Mouse (Mus musculus): ENCODE results near the gene Tmem131l. TPM values are rescaled to one million over a fixed set of nuclear protein-coding genes. Genes with fewer than 3 reads are reported as not detected.

The Tmem131l gene
- polyA plus RNA-seq, 1 experiment from 2014 or later, result 9.6 TPM

DNA sequence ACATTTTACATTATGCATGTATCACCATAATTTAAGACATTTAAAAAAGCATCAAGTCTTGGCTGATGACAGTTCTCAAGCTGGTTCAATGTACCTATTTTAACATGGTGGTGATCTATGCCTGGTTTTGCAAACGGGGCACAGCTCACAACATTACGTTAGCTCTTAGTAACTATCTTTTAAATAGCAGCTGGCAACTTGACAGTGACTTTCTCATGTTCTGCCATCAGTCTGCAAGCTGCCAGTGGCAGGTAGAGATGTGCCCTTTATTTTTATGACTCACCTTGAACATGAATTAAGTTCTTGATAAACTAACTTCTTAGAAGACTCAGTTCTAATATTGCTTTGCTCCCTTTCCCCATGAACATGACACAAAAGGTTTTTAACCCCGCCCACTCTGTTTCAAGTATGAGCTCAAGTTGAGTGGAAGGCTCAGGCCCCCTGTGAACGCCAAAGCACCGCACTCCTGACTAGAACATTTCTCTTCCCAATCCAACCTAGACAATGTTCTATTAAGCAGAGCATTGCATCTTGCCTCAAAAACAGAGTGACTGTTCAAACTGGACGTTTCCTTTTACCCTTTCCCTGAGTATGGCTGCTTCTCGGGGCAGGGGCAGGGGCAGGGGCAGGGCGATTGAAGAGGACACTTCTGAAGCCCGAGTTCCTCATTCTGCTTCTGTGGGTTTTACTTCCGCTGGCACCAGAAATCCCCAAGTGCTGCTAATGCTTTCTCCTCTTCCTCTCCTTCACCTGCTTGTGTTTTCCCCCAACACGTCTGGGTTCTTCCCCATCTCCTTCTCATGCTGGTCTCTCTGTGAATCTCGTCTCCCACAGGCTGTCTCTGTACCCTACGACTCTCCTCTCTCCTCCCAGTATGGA lies 29.1 kb upstream of the Tmem131l start:
- H3K4me3 ChIP-seq (ENCODE audit: low read depth, low read length), result no peak overlapping the region
- H3K9ac ChIP-seq (ENCODE audit: low read depth, low read length), result no peak overlapping the region
- H3K36me3 ChIP-seq (ENCODE audit: control insufficient read depth, insufficient read depth), result no peaks in the 10 kb centered on the region
- TF ChIP-seq CTCF (IDR thresholded peaks at IDR 0.05; ENCODE audit: low read depth), result no peak
- H3K4me1 ChIP-seq (replicated peaks; ENCODE audit: control insufficient read depth, insufficient read depth, low read length), result no peaks in the 10 kb centered on the region
- no peaks in the 10 kb centered on the region for H3K9me3 ChIP-seq (ENCODE audit: control insufficient read depth)
- no peak overlapping the region for H3K27ac ChIP-seq (ENCODE audit: low read depth, low read length)
- H3K27me3 ChIP-seq (replicated peaks; ENCODE audit: control insufficient read depth, insufficient read depth, low read length), result no peaks in the 10 kb centered on the region
- 83% methylated on average over 13 of the region's 13 CpGs for WGBS
- ATAC-seq, result no peak
- H3K4me2 ChIP-seq (replicated peaks; ENCODE audit: low read depth), result no peak overlapping the region

- Histone ChIP-seq H3K4me3 (ENCODE audit: low read depth, low read length) (no peak overlapping the region), H3K9ac (ENCODE audit: low read depth, low read length) (no peak overlapping the region), H3K4me2 (replicated peaks; ENCODE audit: low read depth) (no peak overlapping the region), H3K36me3 (ENCODE audit: control insufficient read depth, insufficient read depth) (no peaks in the 10 kb centered on the region), H3K27me3 (replicated peaks; ENCODE audit: control insufficient read depth, insufficient read depth, low read length) (no peaks in the 10 kb centered on the region), H3K27ac (ENCODE audit: low read depth, low read length) (no peak overlapping the region), H3K9me3 (ENCODE audit: control insufficient read depth) (no peaks in the 10 kb centered on the region), H3K4me1 (replicated peaks; ENCODE audit: control insufficient read depth, insufficient read depth, low read length) (no peaks in the 10 kb centered on the region)
- WGBS, result 70% methylated on average over 4 of the region's 4 CpGs
- ATAC-seq, result no peak
- TF ChIP-seq CTCF (IDR thresholded peaks at IDR 0.05; ENCODE audit: low read depth), result no peak
Measured at GRCm38 (mm10) chr3:84065825-84066224, 25.9 kb upstream of the Tmem131l start.

DNA sequence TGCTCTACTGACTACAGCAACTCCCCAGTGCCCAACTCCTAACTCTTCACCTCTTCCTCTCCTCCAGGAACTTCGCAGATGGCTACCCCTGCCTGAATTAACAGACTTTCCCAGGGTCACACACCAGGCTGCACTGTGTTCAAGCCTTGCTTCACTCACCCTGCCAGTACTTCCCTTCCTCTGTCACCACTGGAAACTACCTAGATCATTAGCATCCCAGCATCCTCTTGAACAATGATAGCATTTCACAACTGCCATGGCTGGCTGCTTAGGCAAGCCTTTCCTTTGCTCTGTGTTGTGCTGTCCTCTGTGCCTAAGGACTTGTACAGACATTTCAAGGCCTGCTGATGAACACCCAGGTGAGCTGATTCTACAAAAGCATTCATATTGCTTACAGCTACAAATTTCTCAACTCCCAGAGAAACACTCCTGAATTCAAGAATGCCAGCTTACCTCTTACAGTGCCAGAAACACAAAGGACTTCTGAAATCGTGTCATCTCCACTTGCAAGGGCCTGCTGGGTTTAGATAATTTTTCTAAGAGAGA lies 23.5 kb upstream of the Tmem131l start:
- H3K27ac ChIP-seq (ENCODE audit: low read depth, low read length), result no peak overlapping the region
- no peak overlapping the region for H3K4me3 ChIP-seq (ENCODE audit: low read depth, low read length)
- H3K27me3 ChIP-seq (replicated peaks; ENCODE audit: control insufficient read depth, insufficient read depth, low read length), result no peaks in the 10 kb centered on the region
- H3K9me3 ChIP-seq (ENCODE audit: control insufficient read depth), result no peaks in the 10 kb centered on the region
- H3K4me1 ChIP-seq (replicated peaks; ENCODE audit: control insufficient read depth, insufficient read depth, low read length), result no peaks in the 10 kb centered on the region
- H3K9ac ChIP-seq (ENCODE audit: low read depth, low read length), result no peak overlapping the region
- TF ChIP-seq CTCF (IDR thresholded peaks at IDR 0.05; ENCODE audit: low read depth), result no peak
- WGBS, result 90% methylated on average over 2 of the region's 2 CpGs
- H3K36me3 ChIP-seq (ENCODE audit: control insufficient read depth, insufficient read depth), result no peaks in the 10 kb centered on the region
- no peak overlapping the region for H3K4me2 ChIP-seq (replicated peaks; ENCODE audit: low read depth)
- ATAC-seq, result no peak

GRCm38 (mm10) chr3:84061523-84062453 lies 21.8 kb upstream of the Tmem131l start:
- ATAC-seq, result no peak
- Histone ChIP-seq H3K4me3 (ENCODE audit: low read depth, low read length) (no peak overlapping the region), H3K4me1 (replicated peaks; ENCODE audit: control insufficient read depth, insufficient read depth, low read length) (no peaks in the 10 kb centered on the region), H3K9ac (ENCODE audit: low read depth, low read length) (no peak overlapping the region), H3K27ac (ENCODE audit: low read depth, low read length) (no peak overlapping the region), H3K27me3 (replicated peaks; ENCODE audit: control insufficient read depth, insufficient read depth, low read length) (no peaks in the 10 kb centered on the region), H3K36me3 (ENCODE audit: control insufficient read depth, insufficient read depth) (no peaks in the 10 kb centered on the region), H3K4me2 (replicated peaks; ENCODE audit: low read depth) (no peak overlapping the region), H3K9me3 (ENCODE audit: control insufficient read depth) (no peaks in the 10 kb centered on the region)
- WGBS, result 46% methylated on average over 13 of the region's 13 CpGs
- no peak for TF ChIP-seq CTCF (IDR thresholded peaks at IDR 0.05; ENCODE audit: low read depth)

- H3K27ac ChIP-seq (ENCODE audit: low read depth, low read length), result no peak overlapping the region
- no peaks in the 10 kb centered on the region for H3K27me3 ChIP-seq (replicated peaks; ENCODE audit: control insufficient read depth, insufficient read depth, low read length)
- no peaks in the 10 kb centered on the region for H3K36me3 ChIP-seq (ENCODE audit: control insufficient read depth, insufficient read depth)
- H3K9me3 ChIP-seq (ENCODE audit: control insufficient read depth), result no peaks in the 10 kb centered on the region
- 85% methylated on average over 5 of the region's 5 CpGs for WGBS
- H3K4me2 ChIP-seq (replicated peaks; ENCODE audit: low read depth), result no peak overlapping the region
- ATAC-seq, result no peak
- no peak for TF ChIP-seq CTCF (IDR thresholded peaks at IDR 0.05; ENCODE audit: low read depth)
- no peak overlapping the region for H3K4me3 ChIP-seq (ENCODE audit: low read depth, low read length)
- no peak overlapping the region for H3K9ac ChIP-seq (ENCODE audit: low read depth, low read length)
- H3K4me1 ChIP-seq (replicated peaks; ENCODE audit: control insufficient read depth, insufficient read depth, low read length), result no peaks in the 10 kb centered on the region
Measured at GRCm38 (mm10) chr3:84060946-84061345, 21.0 kb upstream of the Tmem131l start.

- WGBS, result 45% methylated on average over 4 of the region's 4 CpGs
- H3K9ac ChIP-seq (ENCODE audit: low read depth, low read length), result no peak overlapping the region
- H3K4me1 ChIP-seq (replicated peaks; ENCODE audit: control insufficient read depth, insufficient read depth, low read length), result no peaks in the 10 kb centered on the region
- ATAC-seq, result no peak
- H3K27me3 ChIP-seq (replicated peaks; ENCODE audit: control insufficient read depth, insufficient read depth, low read length), result no peaks in the 10 kb centered on the region
- TF ChIP-seq CTCF (IDR thresholded peaks at IDR 0.05; ENCODE audit: low read depth), result no peak
- no peaks in the 10 kb centered on the region for H3K9me3 ChIP-seq (ENCODE audit: control insufficient read depth)
- H3K4me2 ChIP-seq (replicated peaks; ENCODE audit: low read depth), result no peak overlapping the region
- no peak overlapping the region for H3K4me3 ChIP-seq (ENCODE audit: low read depth, low read length)
- H3K36me3 ChIP-seq (ENCODE audit: control insufficient read depth, insufficient read depth), result no peaks in the 10 kb centered on the region
- no peak overlapping the region for H3K27ac ChIP-seq (ENCODE audit: low read depth, low read length)
Measured at GRCm38 (mm10) chr3:84060128-84060527, 20.2 kb upstream of the Tmem131l start.

Data from intestine, postnatal 0 days (tissue).